Mouse (Mus musculus): Measurements from ENCODE around the gene Dab2ip. TPM values are rescaled to one million over a fixed set of nuclear protein-coding genes. Genes with fewer than 3 reads are reported as not detected.

The Dab2ip gene
- 2.5 and 4.0 TPM in 2 replicates for total RNA-seq (2012; rRNA removed)
- 1 to 10 TPM in 1 of 2 experiments, not detected in 1; 9.9 TPM for polyA plus RNA-seq (2012; ENCODE audit: insufficient read depth in 1 of 2, insufficient read length in 2 of 2, low read depth in 1 of 2, low replicate concordance in 2 of 2, missing spikeins in 1 of 2)

- peaks cover 2 to 9% of the 10 kb centered on the region in 2 experiments; a peak in 1 of 4 replicates for H3K4me1 ChIP-seq (ENCODE audit: control insufficient read depth in 1 of 2, insufficient read depth in 2 of 2, low read length in 2 of 2)
- no peaks in the 10 kb centered on the region for H3K36me3 ChIP-seq (ENCODE audit: control insufficient read depth in 1 of 2, insufficient read depth in 2 of 2, low read length in 2 of 2)
- H3K9ac ChIP-seq (ENCODE audit: control insufficient read depth, low read depth, low read length, poor library complexity, severe bottlenecking): no peak within 1 kb of the TSS
- no peak within 1 kb of the TSS for H3K27ac ChIP-seq (ENCODE audit: control insufficient read depth, low read depth, low read length)
- TF ChIP-seq ZKSCAN1 (IDR thresholded peaks at IDR 0.05; ENCODE audit: low read depth, low read length) (no peak), POLR2AphosphoS5 (IDR thresholded peaks at IDR 0.05; ENCODE audit: borderline replicate concordance, low read depth, low read length) (no peak)
- no peak for DNase-seq (ENCODE audit: low read depth, low spot score)
- H3K4me3 ChIP-seq (ENCODE audit: control insufficient read depth in 1 of 2, insufficient read depth in 1 of 2, low read depth in 2 of 2, low read length in 2 of 2): no peak within 1 kb of the TSS
- no peaks in the 10 kb centered on the region for H3K9me3 ChIP-seq (replicated peaks; ENCODE audit: insufficient read depth, low read length)
- no peaks in the 10 kb centered on the region for H3K79me2 ChIP-seq (ENCODE audit: control insufficient read depth, insufficient read depth, low read length, poor library complexity)
- peaks cover 0 to 3% of the 10 kb centered on the region in 2 experiments; a peak in 1 of 4 replicates for H3K27me3 ChIP-seq (ENCODE audit: control insufficient read depth in 1 of 2, insufficient read depth in 2 of 2, low read length in 2 of 2)
Observed at GRCm38 (mm10) chr2:35557911-35558825, at the start of gene Dab2ip. Dab2ip (plus strand) TSS chr2:35558266.

- no peaks in the 10 kb centered on the region for H3K9me3 ChIP-seq (replicated peaks; ENCODE audit: insufficient read depth, low read length)
- H3K27ac ChIP-seq (ENCODE audit: control insufficient read depth, low read depth, low read length): peak overlapping the region; percentile 55
- H3K4me3 ChIP-seq (ENCODE audit: control insufficient read depth in 1 of 2, insufficient read depth in 1 of 2, low read depth in 2 of 2, low read length in 2 of 2): no peak overlapping the region; a peak in 1 of 4 replicates
- H3K9ac ChIP-seq (ENCODE audit: control insufficient read depth, low read depth, low read length, poor library complexity, severe bottlenecking): peak overlapping the region; percentile 3; the same call in 1 of the 2 replicates
- H3K4me1 ChIP-seq (ENCODE audit: control insufficient read depth in 1 of 2, insufficient read depth in 2 of 2, low read length in 2 of 2): peaks cover 25 to 56% of the 10 kb centered on the region in 2 experiments
- peaks cover 0 to 52% of the 10 kb centered on the region in 2 experiments; a peak in 2 of 4 replicates for H3K36me3 ChIP-seq (ENCODE audit: control insufficient read depth in 1 of 2, insufficient read depth in 2 of 2, low read length in 2 of 2)
- H3K27me3 ChIP-seq (ENCODE audit: control insufficient read depth in 1 of 2, insufficient read depth in 2 of 2, low read length in 2 of 2): no peaks in the 10 kb centered on the region
- no peaks in the 10 kb centered on the region; the same call in 1 of the 2 replicates for H3K79me2 ChIP-seq (ENCODE audit: control insufficient read depth, insufficient read depth, low read length, poor library complexity)
- DNase-seq (ENCODE audit: low read depth, low spot score): peak; percentile 72
- TF ChIP-seq CHD2 (IDR thresholded peaks at IDR 0.05; ENCODE audit: low read length) (no peak), POLR2AphosphoS2 (IDR thresholded peaks at IDR 0.05; ENCODE audit: low read length) (no peak), TBP (IDR thresholded peaks at IDR 0.05; ENCODE audit: low read depth, low read length) (no peak), BHLHE40 (IDR thresholded peaks at IDR 0.05; ENCODE audit: borderline replicate concordance, low read depth, low read length) (no peak), USF2 (IDR thresholded peaks at IDR 0.05; ENCODE audit: borderline replicate concordance in 1 of 2, insufficient read depth in 1 of 2, low read depth in 1 of 2, low read length in 2 of 2) (no peak), MEF2A (IDR thresholded peaks at IDR 0.05; ENCODE audit: extremely low read depth, insufficient replicate concordance, low read depth, low read length, poor library complexity, severe bottlenecking) (no peak), MYB (IDR thresholded peaks at IDR 0.05; ENCODE audit: low read depth, low read length) (no peak), NELFE (IDR thresholded peaks at IDR 0.05; ENCODE audit: low read depth, low read length) (no peak), MAX (IDR thresholded peaks at IDR 0.05; ENCODE audit: low read length) (peak; percentile 23; the same call in 1 of the 2 replicates), GATA1 (IDR thresholded peaks at IDR 0.05; ENCODE audit: low read depth, low read length) (no peak), ETS1 (IDR thresholded peaks at IDR 0.05; ENCODE audit: low read depth, low read length) (no peak), POLR2AphosphoS5 (IDR thresholded peaks at IDR 0.05; ENCODE audit: borderline replicate concordance, low read depth, low read length) (no peak), UBTF (IDR thresholded peaks at IDR 0.05; ENCODE audit: borderline replicate concordance, insufficient read depth, low read depth, low read length) (no peak), POLR2A (IDR thresholded peaks at IDR 0.05; ENCODE audit: control insufficient read depth in 1 of 2, insufficient read depth in 1 of 2, low read depth in 1 of 2, low read length in 2 of 2, poor library complexity in 1 of 2) (no peak), ZNF384 (IDR thresholded peaks at IDR 0.05; ENCODE audit: low read depth, low read length) (peak; percentile 55), ZMIZ1 (IDR thresholded peaks at IDR 0.05; ENCODE audit: low read depth, low read length) (no peak), ZC3H11A (IDR thresholded peaks at IDR 0.05; ENCODE audit: low read depth, low read length) (no peak), RAD21 (IDR thresholded peaks at IDR 0.05; ENCODE audit: low read depth, low read length) (no peak), ZKSCAN1 (IDR thresholded peaks at IDR 0.05; ENCODE audit: low read depth, low read length) (no peak), MAZ (IDR thresholded peaks at IDR 0.05; ENCODE audit: low read depth, low read length) (no peak), JUND (IDR thresholded peaks at IDR 0.05; ENCODE audit: low read depth, low read length) (0 out of 2 replicates have a peak, but pooled peaks have one; percentile 38), KAT2A (conservative IDR thresholded peaks at IDR 0.05; ENCODE audit: low read depth, low read length) (no peak), E2F4 (IDR thresholded peaks at IDR 0.05; ENCODE audit: borderline replicate concordance, low read depth, low read length) (0 out of 2 replicates have a peak, but pooled peaks have one; percentile 37), ELF1 (IDR thresholded peaks at IDR 0.05; ENCODE audit: low read depth, low read length) (no peak), MYC (IDR thresholded peaks at IDR 0.05; ENCODE audit: low read depth, low read length) (peak; percentile 68; the same call in 1 of the 2 replicates), EP300 (IDR thresholded peaks at IDR 0.05; ENCODE audit: low read depth in 1 of 2, low read length in 2 of 2) (no peak)
Observed at GRCm38 (mm10) chr2:35508597-35509342, 49.3 kb upstream of the Dab2ip start.
